Mouse (Mus musculus) limb, embryonic 15.5 days (tissue): ENCODE measurements at regions not wholly inside any gene's neighbourhood (a gene's known extent, or its start where the extent isn't known, plus 50 kb on each side); places are given as distances from the start of the nearest gene placed in this dataset.
A peak's percentile ranks its signal among the peaks of the same experiment; 100 is the strongest.

Experiments used
- ATAC-seq: fragments of 200-750 bp; cut with Nextera tagmentation; 2 replicates; pipeline ENCODE4 v1.8.0; 2017; ENCODE audit warnings: low read depth, moderate TSS enrichment; ENCODE audit not compliant: insufficient number of reproducible peaks, low FRiP score, low TSS enrichment
- H3K27ac ChIP-seq: fragments of 300-500 bp; sonication (generic); 2 replicates; pipeline ENCODE4 v1.5.1; 2015; ENCODE audit warnings: moderate library complexity, mild to moderate bottlenecking, inconsistent platforms
- H3K27me3 ChIP-seq: fragments of 300-500 bp; sonication (generic); 2 replicates; pipeline ENCODE4 v1.6.1; 2015; ENCODE audit warnings: inconsistent platforms
- H3K36me3 ChIP-seq: fragments of 300-500 bp; sonication (generic); 2 replicates; pipeline ENCODE4 v1.6.1; 2015; ENCODE audit warnings: inconsistent platforms
- H3K4me1 ChIP-seq: fragments of 300-500 bp; sonication (generic); 2 replicates; pipeline ENCODE4 v1.6.1; 2015; ENCODE audit warnings: inconsistent platforms
- H3K4me2 ChIP-seq: fragments of 300-500 bp; sonication (generic); 2 replicates; pipeline ENCODE4 v1.6.1; 2015; ENCODE audit warnings: mild to moderate bottlenecking, inconsistent platforms
- H3K4me3 ChIP-seq: fragments of 300-500 bp; sonication (generic); 2 replicates; pipeline ENCODE4 v1.5.1; 2015; ENCODE audit warnings: mild to moderate bottlenecking, inconsistent platforms
- H3K9ac ChIP-seq: fragments of 300-500 bp; sonication (generic); 2 replicates; pipeline ENCODE4 v1.6.1; 2015; ENCODE audit warnings: inconsistent platforms
- H3K9me3 ChIP-seq: fragments of 300-500 bp; sonication (generic); 2 replicates; pipeline ENCODE4 v1.6.1; 2016; ENCODE audit warnings: inconsistent platforms
- WGBS: fragments of 180-500 bp; shearing (Covaris S2); methylation state at CpG from one replicate; pipeline ENCODE4 v1.1.7; 2015; 5-methylcytosine and 5-hydroxymethylcytosine counted together

DNA sequence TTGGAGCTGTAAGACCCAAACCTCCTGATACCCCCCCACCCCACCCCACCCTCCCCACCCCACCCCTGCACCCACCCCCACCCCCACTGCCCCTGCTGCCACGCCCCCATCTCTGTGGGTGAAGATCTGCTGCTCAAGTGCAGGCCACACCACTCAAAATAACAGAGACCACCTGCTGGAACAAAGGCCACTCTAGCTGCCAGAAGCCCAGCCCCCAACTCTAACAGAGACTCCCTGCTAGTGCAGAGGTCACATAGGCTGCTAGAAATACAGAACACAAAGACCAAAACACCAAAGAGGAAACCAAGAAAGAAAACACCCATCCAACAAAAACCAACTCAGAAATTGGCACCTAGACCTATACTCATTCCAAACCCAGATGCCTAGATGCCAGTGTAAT lies 58.9 kb downstream of the Olfr267 start:
- peaks cover 22% of the 10 kb centered on the region for H3K4me1 ChIP-seq
- H3K36me3 ChIP-seq = no peaks in the 10 kb centered on the region
- no peak overlapping the region for H3K4me3 ChIP-seq
- no peak overlapping the region for H3K27ac ChIP-seq
- H3K9me3 ChIP-seq = no peaks in the 10 kb centered on the region
- H3K4me2 ChIP-seq = no peak overlapping the region
- ATAC-seq = no peak
- H3K9ac ChIP-seq = no peak overlapping the region
- WGBS = 67% methylated on average over 1 of the region's 1 CpGs
- H3K27me3 ChIP-seq = no peaks in the 10 kb centered on the region

DNA sequence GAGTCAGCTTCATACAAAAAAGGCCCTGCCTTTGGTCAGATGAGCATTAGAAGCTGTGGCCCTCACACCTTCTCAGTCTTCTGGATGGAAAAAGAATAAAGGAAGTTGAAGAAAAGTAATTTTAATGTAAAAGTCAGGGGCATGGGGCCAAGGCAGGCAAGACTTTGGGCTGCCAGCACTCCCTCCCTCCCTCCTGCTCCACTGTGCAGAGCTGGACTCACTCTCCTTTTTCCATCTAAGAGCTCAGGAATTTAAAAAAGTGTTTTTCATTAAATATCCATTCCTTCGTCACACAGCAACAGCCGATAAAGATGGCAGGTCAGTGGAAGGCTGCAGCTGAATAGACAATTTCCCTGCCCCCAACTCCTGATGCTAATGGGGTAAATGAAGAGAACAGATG lies 61.1 kb downstream of the Olfr267 start:
- Histone ChIP-seq H3K36me3 (no peaks in the 10 kb centered on the region), H3K27me3 (no peaks in the 10 kb centered on the region), H3K4me2 (no peak overlapping the region), H3K9ac (no peak overlapping the region), H3K9me3 (no peaks in the 10 kb centered on the region), H3K4me3 (no peak overlapping the region), H3K4me1 (peaks cover 32% of the 10 kb centered on the region), H3K27ac (peak overlapping the region; percentile 79)
- 18% methylated on average over 2 of the region's 2 CpGs for WGBS
- ATAC-seq = peak; percentile 81

DNA sequence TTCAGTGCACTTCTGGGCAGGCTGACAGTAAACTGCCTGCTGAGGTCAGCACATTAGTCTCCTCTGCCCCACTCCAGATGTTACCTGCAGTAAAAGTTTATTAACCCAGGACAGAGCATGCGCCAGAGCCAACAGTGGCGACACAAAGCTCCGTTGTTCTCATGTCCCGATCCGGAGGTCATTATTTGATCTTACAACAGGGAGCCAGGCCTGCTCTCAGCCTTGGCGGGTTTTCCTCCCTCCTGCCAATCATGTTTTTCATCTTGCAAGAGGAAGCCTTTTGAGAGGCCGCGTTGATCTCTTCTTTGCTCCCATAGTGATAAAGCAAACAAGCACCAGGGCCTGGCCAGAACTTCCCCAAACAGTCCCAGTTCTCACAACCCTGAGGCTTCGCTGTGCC lies 64.7 kb downstream of the Olfr267 start:
- WGBS = 22% methylated on average over 9 of the region's 9 CpGs
- no peak overlapping the region for H3K9ac ChIP-seq
- H3K36me3 ChIP-seq = no peaks in the 10 kb centered on the region
- peak overlapping the region; percentile 81 for H3K27ac ChIP-seq
- H3K4me1 ChIP-seq = peaks cover 33% of the 10 kb centered on the region
- peak; percentile 82; the same call in 1 of the 2 replicates for ATAC-seq
- no peak overlapping the region for H3K4me3 ChIP-seq
- no peaks in the 10 kb centered on the region for H3K9me3 ChIP-seq
- H3K4me2 ChIP-seq = peak overlapping the region; percentile 26; the same call in 1 of the 2 replicates
- H3K27me3 ChIP-seq = no peaks in the 10 kb centered on the region

DNA sequence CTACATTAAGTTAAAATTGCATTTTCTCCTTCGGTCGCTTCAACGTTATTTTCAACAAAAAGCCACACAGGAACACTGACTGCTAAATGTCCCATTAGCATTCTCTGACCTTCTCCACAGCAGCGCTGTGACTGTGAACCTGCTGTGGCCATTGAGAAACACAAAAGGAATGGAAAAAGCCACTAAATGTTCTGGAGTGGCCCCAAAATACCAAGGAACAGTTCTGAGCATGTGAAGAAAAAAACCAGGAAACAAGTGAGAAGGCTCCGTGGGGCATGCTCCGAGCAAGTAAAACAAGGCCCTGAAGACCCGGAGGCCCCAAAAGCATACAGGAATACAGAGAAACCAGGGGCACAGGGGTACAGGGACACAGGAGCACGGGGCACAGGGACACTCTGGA lies 66.8 kb downstream of the Olfr267 start:
- Histone ChIP-seq H3K36me3 (no peaks in the 10 kb centered on the region), H3K27me3 (no peaks in the 10 kb centered on the region), H3K4me1 (peaks cover 15% of the 10 kb centered on the region), H3K9ac (no peak overlapping the region), H3K9me3 (no peaks in the 10 kb centered on the region), H3K4me3 (no peak overlapping the region), H3K4me2 (no peak overlapping the region), H3K27ac (no peak overlapping the region)
- ATAC-seq = no peak
- 61% methylated on average over 8 of the region's 8 CpGs for WGBS

DNA sequence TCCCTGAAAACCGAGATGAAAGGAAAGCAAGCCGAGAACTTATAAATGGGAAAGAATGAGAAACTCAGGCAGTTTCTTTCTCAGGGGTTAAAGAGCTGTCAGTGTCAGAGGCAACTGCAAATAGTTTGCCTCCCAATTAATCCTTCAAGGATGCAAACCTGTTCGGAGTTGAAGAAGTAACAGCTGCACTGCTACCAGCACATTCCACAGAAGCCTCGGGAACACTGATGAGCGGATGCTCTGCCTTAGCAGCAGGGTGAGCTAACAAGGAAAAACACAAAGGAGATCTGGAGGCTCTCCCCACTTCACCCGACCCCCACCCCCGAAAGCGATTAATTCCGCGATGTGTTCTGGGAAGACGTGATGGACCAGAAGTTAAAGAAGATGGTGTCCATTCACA lies 71.1 kb downstream of the Olfr267 start:
- H3K27me3 ChIP-seq = no peaks in the 10 kb centered on the region
- H3K27ac ChIP-seq = no peak overlapping the region
- H3K4me1 ChIP-seq = peaks cover 16% of the 10 kb centered on the region
- no peak for ATAC-seq
- H3K4me2 ChIP-seq = no peak overlapping the region
- no peaks in the 10 kb centered on the region for H3K36me3 ChIP-seq
- H3K4me3 ChIP-seq = no peak overlapping the region
- H3K9ac ChIP-seq = no peak overlapping the region
- H3K9me3 ChIP-seq = no peaks in the 10 kb centered on the region
- 36% methylated on average over 11 of the region's 11 CpGs for WGBS

DNA sequence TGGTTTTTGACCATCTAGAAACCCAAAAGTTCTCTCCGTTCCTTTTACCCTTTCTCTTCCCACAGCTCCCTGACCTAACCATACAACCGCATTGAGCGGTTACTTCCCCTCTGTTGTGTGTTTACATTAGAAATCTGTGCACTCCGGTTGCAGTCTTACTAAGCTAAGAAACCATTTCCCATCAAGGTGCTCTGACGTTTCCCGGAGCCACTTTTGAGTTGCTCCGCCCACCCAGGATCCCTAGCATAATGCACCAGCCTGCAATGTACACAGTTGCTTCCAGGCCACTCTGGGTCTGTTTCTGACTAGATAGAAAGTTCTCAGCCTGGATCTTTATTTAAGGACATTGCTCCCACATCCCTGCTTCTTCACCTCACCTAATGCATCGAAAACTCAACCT lies 71.7 kb downstream of the Olfr267 start:
- Histone ChIP-seq H3K9me3 (no peaks in the 10 kb centered on the region), H3K4me1 (peaks cover 14% of the 10 kb centered on the region), H3K36me3 (no peaks in the 10 kb centered on the region), H3K27ac (no peak overlapping the region), H3K4me3 (no peak overlapping the region), H3K27me3 (no peaks in the 10 kb centered on the region), H3K9ac (no peak overlapping the region), H3K4me2 (no peak overlapping the region)
- 80% methylated on average over 8 of the region's 8 CpGs for WGBS
- ATAC-seq = no peak

DNA sequence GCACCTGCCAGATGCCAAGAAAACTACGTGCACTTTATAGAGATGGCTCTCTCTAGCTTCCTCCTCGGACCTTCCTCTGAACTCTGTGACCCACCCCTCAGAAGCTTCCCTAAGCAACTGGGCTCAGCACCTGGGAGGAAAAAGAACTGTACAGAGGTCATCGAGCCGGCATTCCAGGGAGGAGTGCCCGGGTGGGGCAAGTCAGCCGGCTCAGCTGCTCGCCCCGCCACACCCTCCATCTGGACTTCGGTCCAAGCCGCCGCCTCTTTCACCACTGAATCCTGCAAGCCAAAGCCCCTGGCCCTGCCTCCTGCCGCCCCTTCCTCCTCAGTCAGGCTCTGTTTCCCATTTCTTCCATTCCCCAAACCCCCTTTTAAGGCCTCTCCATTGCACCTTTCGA lies 73.3 kb downstream of the Olfr267 start:
- Histone ChIP-seq H3K36me3 (no peaks in the 10 kb centered on the region), H3K4me1 (peaks cover 14% of the 10 kb centered on the region), H3K4me3 (no peak overlapping the region), H3K9me3 (no peaks in the 10 kb centered on the region), H3K9ac (no peak overlapping the region), H3K27ac (no peak overlapping the region), H3K4me2 (no peak overlapping the region), H3K27me3 (no peaks in the 10 kb centered on the region)
- ATAC-seq = no peak
- WGBS = 24% methylated on average over 13 of the region's 13 CpGs

DNA sequence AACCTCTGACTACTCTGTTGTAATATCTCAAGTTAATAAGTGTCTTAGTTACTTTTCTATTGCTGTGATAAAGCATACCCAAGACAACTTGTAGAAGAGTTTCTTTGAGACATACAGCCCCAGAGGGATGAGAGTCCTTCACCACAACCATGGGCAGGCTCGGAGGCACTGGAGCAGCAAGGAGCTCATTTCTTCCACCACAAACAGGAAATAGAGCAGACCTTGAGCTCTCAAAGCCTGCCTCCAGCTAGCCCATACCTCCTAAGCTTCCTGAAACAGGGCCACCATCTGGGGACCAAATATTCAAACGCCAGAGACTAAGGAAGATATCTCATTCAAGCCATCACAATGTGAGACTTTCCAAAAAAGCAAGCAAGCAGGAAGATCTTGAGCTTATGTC lies 74.6 kb downstream of the Olfr267 start:
- peaks cover 14% of the 10 kb centered on the region for H3K4me1 ChIP-seq
- ATAC-seq = no peak
- H3K4me2 ChIP-seq = no peak overlapping the region
- H3K36me3 ChIP-seq = no peaks in the 10 kb centered on the region
- no peak overlapping the region for H3K4me3 ChIP-seq
- 49% methylated on average over 2 of the region's 2 CpGs for WGBS
- no peaks in the 10 kb centered on the region for H3K27me3 ChIP-seq
- H3K27ac ChIP-seq = no peak overlapping the region
- H3K9me3 ChIP-seq = no peaks in the 10 kb centered on the region
- H3K9ac ChIP-seq = no peak overlapping the region

DNA sequence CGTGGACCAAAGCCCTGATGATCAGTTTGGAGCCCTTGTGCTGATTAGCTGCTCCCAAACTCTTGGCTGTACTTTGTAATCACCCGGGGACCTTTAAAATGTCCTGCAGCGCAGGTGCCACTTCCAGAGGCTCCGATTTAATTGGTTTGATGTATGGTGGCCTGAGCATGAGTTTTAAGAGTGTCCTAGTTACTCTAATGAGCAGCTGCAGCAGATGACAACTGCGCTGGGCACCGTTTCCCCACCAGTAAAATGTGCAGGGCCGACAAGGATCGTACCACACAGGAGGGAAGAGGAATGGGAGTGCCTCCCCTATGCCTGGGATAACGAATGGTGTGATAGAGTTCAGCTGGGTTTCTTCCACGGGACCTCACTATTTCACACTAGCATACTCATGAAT lies 75.3 kb downstream of the Olfr267 start:
- Histone ChIP-seq H3K4me1 (peaks cover 14% of the 10 kb centered on the region), H3K4me2 (no peak overlapping the region), H3K9ac (no peak overlapping the region), H3K27me3 (no peaks in the 10 kb centered on the region), H3K27ac (no peak overlapping the region), H3K36me3 (no peaks in the 10 kb centered on the region), H3K4me3 (no peak overlapping the region), H3K9me3 (no peaks in the 10 kb centered on the region)
- ATAC-seq = no peak
- WGBS = 28% methylated on average over 10 of the region's 10 CpGs

DNA sequence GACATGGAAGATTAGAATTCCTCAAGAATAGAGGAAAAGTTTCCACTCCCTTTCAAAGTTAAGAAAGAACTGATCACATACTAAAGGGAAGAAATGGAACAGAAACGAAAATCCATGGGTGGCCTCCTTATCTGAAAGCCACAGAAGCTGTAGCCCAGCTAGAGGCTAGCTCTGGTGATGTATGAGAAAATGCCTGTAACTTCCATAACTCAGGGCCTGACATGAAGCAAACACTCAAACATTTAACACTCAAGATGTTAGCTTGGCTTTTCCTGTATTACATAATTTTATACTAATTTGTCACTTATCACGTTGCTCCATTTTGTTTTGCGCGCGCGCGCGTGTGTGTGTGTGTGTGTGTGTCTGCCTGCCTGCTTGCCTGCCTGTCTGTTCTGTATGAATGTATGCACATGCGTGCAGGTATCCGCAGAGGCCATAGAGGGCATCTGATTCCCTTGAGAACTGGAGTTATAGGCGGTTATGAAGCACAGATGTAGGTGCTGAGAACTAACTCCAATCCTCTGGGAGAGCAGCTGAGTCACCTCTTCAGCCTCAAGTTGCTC lies 88.2 kb downstream of the Olfr267 start:
- no peak for ATAC-seq
- no peaks in the 10 kb centered on the region for H3K4me1 ChIP-seq

DNA sequence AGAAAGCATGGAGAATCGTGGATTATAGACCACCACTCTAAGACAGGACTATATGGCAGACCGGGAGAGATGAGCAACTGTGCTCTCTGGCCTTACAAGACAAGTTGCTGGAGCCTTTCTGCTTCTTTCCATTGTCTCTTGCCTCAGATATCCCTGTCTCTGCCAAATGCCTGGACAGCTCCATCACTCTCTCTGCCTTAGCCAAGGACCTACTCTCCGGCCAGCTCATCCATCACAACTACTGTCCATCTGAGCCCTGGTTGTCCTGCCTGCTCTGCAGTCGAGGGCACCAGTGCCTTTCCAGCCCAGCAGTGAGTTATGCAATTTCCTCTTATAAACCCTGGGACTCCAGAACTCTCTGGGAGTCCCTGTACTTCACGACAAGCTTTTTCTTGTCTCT lies 88.7 kb downstream of the Olfr267 start:
- Histone ChIP-seq H3K27me3 (no peaks in the 10 kb centered on the region), H3K4me1 (no peaks in the 10 kb centered on the region), H3K36me3 (no peaks in the 10 kb centered on the region), H3K4me3 (no peak overlapping the region), H3K9me3 (no peaks in the 10 kb centered on the region), H3K4me2 (no peak overlapping the region), H3K27ac (no peak overlapping the region), H3K9ac (no peak overlapping the region)
- ATAC-seq = no peak
- 54% methylated on average over 5 of the region's 5 CpGs for WGBS

More for the DNA sequence above, 88.2 kb downstream of the Olfr267 start:
- no peaks in the 10 kb centered on the region for H3K27me3 ChIP-seq
- 88% methylated on average over 11 of the region's 11 CpGs for WGBS
- no peaks in the 10 kb centered on the region for H3K9me3 ChIP-seq
- no peak overlapping the region for H3K9ac ChIP-seq
- H3K4me2 ChIP-seq = no peak overlapping the region
- H3K4me3 ChIP-seq = no peak overlapping the region
- no peaks in the 10 kb centered on the region for H3K36me3 ChIP-seq
- H3K27ac ChIP-seq = no peak overlapping the region

DNA sequence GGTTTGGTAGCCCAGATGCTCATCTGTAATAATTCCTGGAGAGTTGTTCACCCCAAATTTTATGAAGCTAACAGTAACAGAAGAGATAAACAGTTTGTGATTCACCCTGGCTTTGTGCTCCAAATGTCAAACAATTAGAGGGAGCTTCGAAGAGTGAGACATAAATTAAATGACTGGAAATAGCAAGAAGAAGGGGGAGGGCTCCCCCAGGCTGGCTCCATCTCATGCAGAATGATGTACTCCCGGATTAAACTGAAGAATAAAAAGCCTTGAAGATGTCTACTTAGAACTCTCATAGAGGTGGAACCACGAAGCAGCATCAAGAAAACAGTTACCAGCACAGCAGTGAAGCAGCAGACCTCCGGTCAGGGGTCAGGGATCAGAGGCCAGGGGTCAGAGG lies 90.8 kb downstream of the Olfr267 start:
- no peaks in the 10 kb centered on the region for H3K27me3 ChIP-seq
- no peak for ATAC-seq
- H3K4me3 ChIP-seq = no peak overlapping the region
- H3K9ac ChIP-seq = no peak overlapping the region
- WGBS = 64% methylated on average over 4 of the region's 4 CpGs
- H3K27ac ChIP-seq = no peak overlapping the region
- H3K9me3 ChIP-seq = no peaks in the 10 kb centered on the region
- H3K4me2 ChIP-seq = no peak overlapping the region
- H3K4me1 ChIP-seq = no peaks in the 10 kb centered on the region
- no peaks in the 10 kb centered on the region for H3K36me3 ChIP-seq

DNA sequence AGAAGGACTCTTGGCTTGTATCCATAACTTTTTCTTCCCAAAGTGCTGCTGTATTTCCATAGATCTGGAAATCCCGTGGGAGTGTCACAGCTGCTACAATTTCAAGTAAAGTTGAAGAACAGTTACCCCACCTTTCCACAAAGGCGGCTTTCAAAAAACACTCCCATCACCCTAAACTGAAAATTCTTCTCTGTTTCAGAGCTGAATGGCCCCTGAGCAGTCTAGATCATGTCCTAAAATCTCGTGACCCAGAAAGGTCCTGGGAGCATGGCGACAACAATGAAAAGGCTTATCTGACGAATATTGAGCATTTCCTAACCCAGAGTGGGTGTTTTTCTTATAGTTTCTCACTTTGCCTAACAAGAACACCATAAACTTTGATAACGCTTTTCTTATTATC lies 92.2 kb downstream of the Olfr267 start:
- Histone ChIP-seq H3K36me3 (no peaks in the 10 kb centered on the region), H3K9me3 (no peaks in the 10 kb centered on the region), H3K9ac (no peak overlapping the region), H3K4me3 (no peak overlapping the region), H3K27me3 (no peaks in the 10 kb centered on the region), H3K27ac (no peak overlapping the region), H3K4me1 (no peaks in the 10 kb centered on the region), H3K4me2 (no peak overlapping the region)
- no peak for ATAC-seq
- 83% methylated on average over 6 of the region's 6 CpGs for WGBS
